Mouse (Mus musculus) thymus, adult 2 months (tissue): ENCODE measurements around the gene Sec14l4.

ENCODE experiments used
- CTCF ChIP-seq: fragments of 200-500 bp; IDR thresholded peaks from 2 replicates; pipeline ENCODE4 v1.5.1; 2012; ENCODE audit warnings: mild to moderate bottlenecking, control low read depth, low read length, moderate library complexity, borderline replicate concordance; ENCODE audit not compliant: control insufficient read depth, poor library complexity, insufficient read depth; ENCODE audit errors: extremely low read depth
- POLR2A ChIP-seq: fragments of 200-500 bp; IDR thresholded peaks from 2 replicates; pipeline ENCODE4 v1.6.1; 2012; ENCODE audit warnings: mild to moderate bottlenecking, low read length, control low read depth, moderate library complexity; ENCODE audit not compliant: control insufficient read depth, poor library complexity, insufficient read depth; ENCODE audit errors: extremely low read depth

GRCm38 (mm10) chr11:4060866-4061575, 29.8 kb downstream of the Sec14l4 start:
- TF ChIP-seq POLR2A (no peak), CTCF (no peak)
